Mouse (Mus musculus) liver, embryonic 14.5 days (tissue): ENCODE results near the gene Rpl4. TPM values are rescaled to one million over a fixed set of nuclear protein-coding genes. Genes with fewer than 3 reads are reported as not detected.
"Not testable (repeated sequence)": the region's sequence is repeated elsewhere in the genome, so short reads cannot be mapped to it uniquely, and the experiment has no call there.

Source experiments
- ATAC-seq: fragments of 200-750 bp; cut with Nextera tagmentation; 2 replicates; pipeline ENCODE4 v1.8.0; 2017; ENCODE audit warnings: moderate number of reproducible peaks, mild to moderate bottlenecking, moderate library complexity; ENCODE audit not compliant: insufficient read depth
- DNase-seq, 3 experiments: peaks; one replicate each; pipeline ENCODE4 v3.0.0-alpha.2; 2012 to 2013; ENCODE audit warnings: low read depth in 3 of 3, low spot score in 3 of 3
- H3K27ac ChIP-seq: fragments of 300-500 bp; sonication (generic); 2 replicates; pipeline ENCODE4 v1.5.1; 2014; ENCODE audit warnings: moderate library complexity, mild to moderate bottlenecking, control low read depth, inconsistent platforms
- H3K27me3 ChIP-seq: fragments of 300-500 bp; sonication (generic); 2 replicates; pipeline ENCODE4 v1.6.1; 2014; ENCODE audit warnings: mild to moderate bottlenecking, low read length, moderate library complexity; ENCODE audit not compliant: control insufficient read depth, insufficient read depth
- H3K36me3 ChIP-seq: fragments of 300-500 bp; sonication (generic); replicated peaks from 2 replicates; pipeline ENCODE4 v1.6.1; 2014; ENCODE audit warnings: low read depth; ENCODE audit not compliant: control insufficient read depth, insufficient read depth
- H3K4me1 ChIP-seq, 2 experiments: fragments of 200-500 bp in 1 of 2; fragments of 300-500 bp in 1 of 2; sonication (generic) in 1 of 2; replicated peaks; 2 replicates each; pipeline ENCODE4 v1.6.1; 2012 to 2014; ENCODE audit warnings: antibody characterized with exemption in 1 of 2, inconsistent platforms in 1 of 2, low read length in 1 of 2; ENCODE audit not compliant: control insufficient read depth in 2 of 2, insufficient read depth in 2 of 2
- H3K4me2 ChIP-seq: fragments of 300-500 bp; sonication (generic); 2 replicates; pipeline ENCODE4 v1.6.1; 2014; ENCODE audit warnings: low read depth, mild to moderate bottlenecking, control low read depth, moderate library complexity
- H3K4me3 ChIP-seq, 2 experiments: fragments of 200-500 bp in 1 of 2; fragments of 300-500 bp in 1 of 2; sonication (generic) in 1 of 2; 2 replicates each; pipeline ENCODE4 v1.5.1; 2012 to 2014; ENCODE audit warnings: low read depth in 2 of 2, low read length in 2 of 2, mild to moderate bottlenecking in 2 of 2, control low read depth in 1 of 2, inconsistent platforms in 1 of 2, moderate library complexity in 1 of 2; ENCODE audit not compliant: insufficient read depth in 1 of 2
- H3K9ac ChIP-seq: fragments of 300-500 bp; sonication (generic); replicated peaks from 2 replicates; pipeline ENCODE4 v1.6.1; 2014; ENCODE audit warnings: mild to moderate bottlenecking, control low read depth, moderate library complexity
- H3K9me3 ChIP-seq: fragments of 300-500 bp; sonication (generic); 2 replicates; pipeline ENCODE4 v1.6.1; 2016; ENCODE audit warnings: low read length, mixed read lengths; ENCODE audit not compliant: control insufficient read depth
- CTCF ChIP-seq: IDR thresholded peaks from 2 replicates; pipeline ENCODE4 v1.5.1; 2016; ENCODE audit warnings: antibody characterized with exemption, low read depth, control low read depth
- EP300 ChIP-seq: IDR thresholded peaks from 2 replicates; pipeline ENCODE4 v1.6.1; 2016; ENCODE audit warnings: antibody characterized with exemption, low read depth
- WGBS: fragments of 180-500 bp; shearing (Covaris S2); extraction: QIAGEN DNeasy Blood & Tissue Kit; methylation state at CpG from one replicate; pipeline ENCODE4 v1.1.7; 2014; ENCODE audit not compliant: insufficient replicate concordance; 5-methylcytosine and 5-hydroxymethylcytosine counted together
- polyA plus RNA-seq, 2 experiments: library from polyadenylated mRNA; depleted of rRNA in 1 of 2; stranded (reverse) in 1 of 2; unstranded in 1 of 2; fragments of >200 nt; fragmentation: Nextera tagmentation in 1 of 2; extraction: Ambion mirVana in 1 of 2; gene quantifications; 2 replicates each; pipeline versions ENCODE4 v1.2.1 to v1.2.3; 2012 to 2014

Gene Rpl4
- polyA plus RNA-seq, 2 experiments, result 840 to 863 TPM

DNA sequence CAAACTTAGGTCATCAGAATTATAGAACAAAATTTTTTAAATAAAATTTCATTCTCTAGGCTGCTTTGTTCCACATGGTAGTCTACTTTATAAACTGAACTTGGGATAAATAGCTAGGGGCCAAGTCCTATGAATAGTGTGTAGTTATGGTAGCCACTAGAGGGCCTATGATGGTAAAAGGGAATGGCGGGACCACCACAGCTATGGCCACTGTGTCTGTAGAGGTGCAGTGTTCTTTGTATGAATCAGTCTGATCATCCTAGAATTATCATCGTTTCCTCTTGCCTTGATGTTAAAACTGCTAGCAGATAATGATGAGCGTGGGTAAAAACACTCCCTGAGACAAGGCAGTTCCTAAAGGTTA lies 5.4 kb downstream of the Rpl4 start:
- Histone ChIP-seq H3K4me3 (peak overlapping the region; percentile 75 to 88), H3K4me2 (peak overlapping the region; percentile 69), H3K27me3 (no peaks in the 10 kb centered on the region), H3K4me1 (peaks cover 0 to 18% of the 10 kb centered on the region in 2 experiments), H3K9me3 (no peaks in the 10 kb centered on the region), H3K9ac (peak overlapping the region; percentile 94), H3K27ac (peak overlapping the region; percentile 70), H3K36me3 (peaks cover 64% of the 10 kb centered on the region)
- peak; percentile 52 for ATAC-seq
- peak in 1 of 3 experiments; percentile 22 for DNase-seq
- WGBS, result 25% methylated on average over 3 of the region's 3 CpGs
- TF ChIP-seq CTCF, result peak; percentile 8; the same call in 1 of the 2 replicates
- no peak for TF ChIP-seq EP300

- no peaks in the 10 kb centered on the region for H3K27me3 ChIP-seq
- TF ChIP-seq EP300 (no peak; the same call in 1 of the 2 replicates), CTCF (peak; percentile 61)
- DNase-seq (peak; percentile 83 to 87 (median 86)), ATAC-seq (peak; percentile 92)
- peaks cover 64% of the 10 kb centered on the region for H3K36me3 ChIP-seq
- peaks cover 0 to 18% of the 10 kb centered on the region in 2 experiments for H3K4me1 ChIP-seq
- H3K4me3 ChIP-seq, result peak within 1 kb of the TSS; percentile 75 to 88
- under 1% methylated on average over 35 of the region's 35 CpGs for WGBS
- H3K4me2 ChIP-seq, result peak within 1 kb of the TSS; percentile 69
- peak within 1 kb of the TSS; percentile 94 for H3K9ac ChIP-seq
- peak within 1 kb of the TSS; percentile 70 for H3K27ac ChIP-seq
- H3K9me3 ChIP-seq, result no peaks in the 10 kb centered on the region
These were observed 5.9 kb downstream of the Rpl4 start, which contains the start of gene Snapc5 for GRCm38 (mm10) chr9:64178974-64179646. Snapc5 (plus strand) TSS chr9:64179274.

DNA sequence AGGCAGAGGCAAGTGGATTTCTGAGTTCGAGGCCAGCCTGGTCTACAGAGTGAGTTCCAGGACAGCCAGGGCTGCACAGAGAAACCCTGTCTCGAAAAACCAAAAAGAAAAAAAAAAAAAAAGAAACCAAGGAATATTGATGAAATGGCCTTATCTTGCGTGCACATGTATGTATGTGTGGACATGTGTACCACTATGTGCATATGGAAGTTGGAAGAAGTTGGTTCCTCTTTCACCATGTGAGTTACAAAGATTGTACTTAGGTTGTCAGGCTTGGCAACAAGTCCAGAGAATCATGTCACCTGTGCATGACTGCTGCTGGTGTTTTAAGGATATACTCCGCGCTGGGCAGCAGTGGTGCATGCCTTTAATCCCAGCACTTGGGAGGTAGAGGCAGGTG lies 10.1 kb downstream of the Rpl4 start:
- H3K9me3 ChIP-seq, ATAC-seq, H3K27me3 ChIP-seq, H3K9ac ChIP-seq, H3K4me2 ChIP-seq, H3K27ac ChIP-seq, H3K4me3 ChIP-seq, DNase-seq: not testable (repeated sequence)
- 84% methylated on average over 5 of the region's 5 CpGs for WGBS
- peaks cover 25% of the 10 kb centered on the region for H3K36me3 ChIP-seq
- H3K4me1 ChIP-seq, result peaks cover 0 to 11% of the 10 kb centered on the region in 2 experiments; a peak in 3 of 4 replicates

DNA sequence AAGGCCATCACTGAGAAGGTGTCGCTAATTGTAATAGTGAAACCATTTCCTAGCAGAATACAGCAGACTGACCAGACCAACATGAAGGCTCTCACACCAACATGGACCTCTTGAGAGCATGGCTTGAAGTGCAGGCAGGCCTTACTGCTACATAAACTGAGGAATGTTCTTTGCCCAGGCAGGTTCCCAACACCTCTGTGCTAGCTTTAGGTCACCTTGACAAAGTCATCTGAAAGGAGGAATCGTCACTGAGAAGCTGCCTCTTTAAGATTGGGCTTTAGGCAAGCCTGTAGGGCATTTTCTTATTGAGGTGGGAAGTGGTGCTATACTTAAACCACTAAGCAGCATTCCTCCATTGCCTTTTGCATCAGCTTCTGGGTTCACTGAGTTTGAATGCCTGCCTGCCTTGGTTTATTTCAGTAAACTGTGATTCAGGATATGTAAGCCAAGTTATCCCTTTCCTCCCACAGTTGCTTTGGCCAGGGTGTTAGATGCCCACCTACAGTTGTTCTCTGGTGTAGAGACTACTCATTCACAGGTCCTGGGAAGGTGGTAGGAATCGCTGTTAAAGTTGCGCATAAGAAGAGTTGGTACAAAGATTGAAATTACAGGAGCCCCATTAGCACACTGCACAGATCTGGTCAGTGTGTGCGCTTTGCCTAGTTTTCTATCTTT lies 11.1 kb downstream of the Rpl4 start:
- Histone ChIP-seq H3K9ac (no peak overlapping the region), H3K36me3 (peaks cover 19% of the 10 kb centered on the region), H3K4me3 (no peak overlapping the region), H3K4me2 (no peak overlapping the region), H3K27me3 (no peaks in the 10 kb centered on the region), H3K9me3 (no peaks in the 10 kb centered on the region), H3K27ac (no peak overlapping the region), H3K4me1 (peaks cover 0 to 6% of the 10 kb centered on the region in 2 experiments; a peak in 2 of 4 replicates)
- TF ChIP-seq EP300, result no peak
- TF ChIP-seq CTCF, result no peak
- 83% methylated on average over 5 of the region's 5 CpGs for WGBS
- ATAC-seq, result no peak
- DNase-seq, result no peak

- no peak for DNase-seq
- Histone ChIP-seq H3K9me3 (no peaks in the 10 kb centered on the region), H3K4me1 (no peaks in the 10 kb centered on the region), H3K4me3 (no peak overlapping the region), H3K9ac (no peak overlapping the region), H3K4me2 (no peak overlapping the region), H3K27me3 (no peaks in the 10 kb centered on the region), H3K36me3 (no peaks in the 10 kb centered on the region; the same call in none of the 2 replicates), H3K27ac (no peak overlapping the region)
- ATAC-seq, result no peak
- TF ChIP-seq EP300, result no peak
- TF ChIP-seq CTCF, result no peak
- 80% methylated on average over 1 of the region's 1 CpGs for WGBS
These were observed 20.7 kb downstream of the Rpl4 start for GRCm38 (mm10) chr9:64193879-64194278.
